Mouse (Mus musculus): ENCODE results near the gene Il18rap. TPM values are rescaled to one million over a fixed set of nuclear protein-coding genes. Genes with fewer than 3 reads are reported as not detected.

The Il18rap gene
- polyA plus RNA-seq, 1 experiment = not detected

DNA sequence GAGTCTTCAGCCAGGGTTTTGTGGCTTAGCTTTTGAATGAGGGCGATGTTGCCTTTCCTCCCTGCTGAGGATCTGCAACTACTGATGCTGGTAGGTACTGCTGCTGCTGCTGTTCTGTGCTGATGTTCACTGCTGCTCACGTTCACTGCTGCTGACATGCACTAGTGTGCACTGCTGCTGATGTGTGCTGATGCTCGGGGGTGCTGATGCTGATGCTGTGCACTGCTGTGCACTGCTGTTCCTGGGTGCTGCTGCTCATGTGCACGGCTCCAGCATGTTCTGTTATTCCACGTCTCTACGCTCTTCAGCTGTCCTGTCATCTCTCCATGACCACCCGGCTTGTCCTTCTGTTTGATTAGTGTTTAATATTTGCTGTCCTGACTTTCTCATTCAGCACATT is 7.8 kb downstream of the Il18rap start:
- H3K4me3 ChIP-seq (ENCODE audit: insufficient read depth, low read depth, low read length) = no peak overlapping the region
- TF ChIP-seq POLR2A (IDR thresholded peaks at IDR 0.05; ENCODE audit: insufficient read depth, low read depth, low read length) = no peak
- H3K4me1 ChIP-seq (ENCODE audit: control insufficient read depth, insufficient read depth, low read length) = no peaks in the 10 kb centered on the region
- 88% methylated on average over 7 of the region's 7 CpGs for WGBS
- no peak overlapping the region for H3K27ac ChIP-seq (ENCODE audit: insufficient read depth, low read depth, low read length)

- Histone ChIP-seq H3K4me1 (ENCODE audit: control insufficient read depth, insufficient read depth, low read length) (no peaks in the 10 kb centered on the region), H3K27ac (ENCODE audit: insufficient read depth, low read depth, low read length) (no peak overlapping the region), H3K4me3 (ENCODE audit: insufficient read depth, low read depth, low read length) (no peak overlapping the region)
- WGBS = 90% methylated on average over 5 of the region's 5 CpGs
- no peak for TF ChIP-seq CTCF (IDR thresholded peaks at IDR 0.05; ENCODE audit: insufficient read depth, low read depth, low read length)
- no peak for TF ChIP-seq POLR2A (IDR thresholded peaks at IDR 0.05; ENCODE audit: insufficient read depth, low read depth, low read length)
These were observed 9.0 kb downstream of the Il18rap start for GRCm38 (mm10) chr1:40523971-40524722.

DNA sequence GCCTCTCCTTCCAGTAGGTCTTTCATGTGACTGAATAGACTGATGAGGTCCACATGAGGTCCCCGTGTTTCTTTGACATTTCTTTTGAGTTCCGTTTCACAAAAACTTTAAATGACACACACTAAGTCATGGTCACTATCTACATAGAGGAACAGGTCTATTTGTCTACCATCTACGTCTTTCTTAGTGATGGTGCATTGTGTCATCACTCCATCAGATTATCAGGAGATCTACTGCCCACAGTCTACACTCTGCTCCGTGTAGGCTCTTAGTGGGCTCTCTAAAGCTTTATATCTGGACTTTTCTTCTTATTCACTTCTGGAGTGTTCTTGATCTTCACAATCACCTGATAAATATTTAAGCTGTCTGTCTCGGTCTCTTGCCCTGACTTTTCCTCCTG is 14.1 kb downstream of the Il18rap start:
- Histone ChIP-seq H3K4me1 (ENCODE audit: control insufficient read depth, insufficient read depth, low read length) (no peaks in the 10 kb centered on the region), H3K4me3 (ENCODE audit: insufficient read depth, low read depth, low read length) (no peak overlapping the region), H3K27ac (ENCODE audit: insufficient read depth, low read depth, low read length) (no peak overlapping the region)
- WGBS = 93% methylated on average over 5 of the region's 5 CpGs
- no peak for TF ChIP-seq POLR2A (IDR thresholded peaks at IDR 0.05; ENCODE audit: insufficient read depth, low read depth, low read length)
- no peak for TF ChIP-seq CTCF (IDR thresholded peaks at IDR 0.05; ENCODE audit: insufficient read depth, low read depth, low read length)

DNA sequence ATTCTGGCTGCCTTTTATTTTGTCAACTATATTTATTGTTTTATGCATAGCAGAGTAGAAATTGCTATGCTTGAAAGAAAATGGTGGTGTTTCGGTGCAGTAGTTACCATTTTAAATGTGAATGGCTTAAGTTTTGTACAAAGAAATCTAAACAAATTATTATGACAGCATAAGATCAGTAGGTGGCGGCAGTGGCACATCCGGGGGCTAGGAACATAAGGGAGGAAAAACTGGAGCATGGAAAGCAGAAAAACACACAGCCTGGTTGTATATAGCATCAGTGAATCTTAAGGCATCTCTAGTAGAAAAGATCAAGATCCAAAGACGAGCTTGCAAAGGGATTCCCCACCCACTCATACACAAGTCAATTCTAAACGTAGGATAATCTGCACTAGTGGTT is 22.4 kb downstream of the Il18rap start:
- no peaks in the 10 kb centered on the region for H3K4me1 ChIP-seq (ENCODE audit: control insufficient read depth, insufficient read depth, low read length)
- H3K27ac ChIP-seq (ENCODE audit: insufficient read depth, low read depth, low read length) = no peak overlapping the region
- no peak overlapping the region for H3K4me3 ChIP-seq (ENCODE audit: insufficient read depth, low read depth, low read length)
- 82% methylated on average over 5 of the region's 5 CpGs for WGBS
- no peak for TF ChIP-seq CTCF (IDR thresholded peaks at IDR 0.05; ENCODE audit: insufficient read depth, low read depth, low read length)
- TF ChIP-seq POLR2A (IDR thresholded peaks at IDR 0.05; ENCODE audit: insufficient read depth, low read depth, low read length) = no peak

GRCm38 (mm10) chr1:40544650-40545049 is 29.5 kb downstream of the Il18rap start:
- Histone ChIP-seq H3K4me1 (ENCODE audit: control insufficient read depth, insufficient read depth, low read length) (no peaks in the 10 kb centered on the region), H3K4me3 (ENCODE audit: insufficient read depth, low read depth, low read length) (no peak overlapping the region), H3K27ac (ENCODE audit: insufficient read depth, low read depth, low read length) (no peak overlapping the region)
- TF ChIP-seq POLR2A (IDR thresholded peaks at IDR 0.05; ENCODE audit: insufficient read depth, low read depth, low read length) (no peak), CTCF (IDR thresholded peaks at IDR 0.05; ENCODE audit: insufficient read depth, low read depth, low read length) (no peak)
- 0% methylated on average over 2 of the region's 2 CpGs for WGBS

DNA sequence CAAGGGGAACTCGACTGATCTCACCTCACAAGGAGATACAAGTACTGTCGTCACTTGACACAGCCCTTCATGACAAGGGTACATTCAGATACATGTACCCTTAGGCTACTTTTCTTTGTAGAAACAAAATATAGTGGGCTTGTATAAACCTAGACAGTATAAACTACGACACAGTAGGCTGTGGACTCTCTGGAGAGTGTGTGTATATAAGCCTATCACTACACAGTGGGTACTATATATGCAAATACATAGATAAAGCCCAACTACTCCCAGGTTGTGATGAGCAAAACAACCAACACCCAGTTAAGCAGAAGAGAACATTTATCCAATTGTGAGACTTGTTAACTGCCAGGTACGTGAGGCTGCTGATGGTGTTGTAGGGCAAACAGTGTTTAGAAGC is 31.5 kb downstream of the Il18rap start:
- Histone ChIP-seq H3K4me3 (ENCODE audit: insufficient read depth, low read depth, low read length) (no peak overlapping the region), H3K4me1 (ENCODE audit: control insufficient read depth, insufficient read depth, low read length) (no peaks in the 10 kb centered on the region), H3K27ac (ENCODE audit: insufficient read depth, low read depth, low read length) (no peak overlapping the region)
- WGBS = 89% methylated on average over 4 of the region's 4 CpGs
- no peak for TF ChIP-seq CTCF (IDR thresholded peaks at IDR 0.05; ENCODE audit: insufficient read depth, low read depth, low read length)

GRCm38 (mm10) chr1:40547064-40547572 is 32.0 kb downstream of the Il18rap start:
- TF ChIP-seq POLR2A (IDR thresholded peaks at IDR 0.05; ENCODE audit: insufficient read depth, low read depth, low read length) (no peak), CTCF (IDR thresholded peaks at IDR 0.05; ENCODE audit: insufficient read depth, low read depth, low read length) (no peak)
- no peak overlapping the region for H3K4me3 ChIP-seq (ENCODE audit: insufficient read depth, low read depth, low read length)
- H3K27ac ChIP-seq (ENCODE audit: insufficient read depth, low read depth, low read length) = no peak overlapping the region
- H3K4me1 ChIP-seq (ENCODE audit: control insufficient read depth, insufficient read depth, low read length) = no peaks in the 10 kb centered on the region
- whole genome bisulfite sequencing = 59% methylated on average over 11 of the region's 11 CpGs

GRCm38 (mm10) chr1:40547762-40548161 is 32.6 kb downstream of the Il18rap start:
- no peak for TF ChIP-seq POLR2A (IDR thresholded peaks at IDR 0.05; ENCODE audit: insufficient read depth, low read depth, low read length)
- TF ChIP-seq CTCF (IDR thresholded peaks at IDR 0.05; ENCODE audit: insufficient read depth, low read depth, low read length) = no peak
- no peaks in the 10 kb centered on the region for H3K4me1 ChIP-seq (ENCODE audit: control insufficient read depth, insufficient read depth, low read length)
- WGBS = 63% methylated on average over 10 of the region's 10 CpGs
- no peak overlapping the region for H3K27ac ChIP-seq (ENCODE audit: insufficient read depth, low read depth, low read length)
- H3K4me3 ChIP-seq (ENCODE audit: insufficient read depth, low read depth, low read length) = no peak overlapping the region

DNA sequence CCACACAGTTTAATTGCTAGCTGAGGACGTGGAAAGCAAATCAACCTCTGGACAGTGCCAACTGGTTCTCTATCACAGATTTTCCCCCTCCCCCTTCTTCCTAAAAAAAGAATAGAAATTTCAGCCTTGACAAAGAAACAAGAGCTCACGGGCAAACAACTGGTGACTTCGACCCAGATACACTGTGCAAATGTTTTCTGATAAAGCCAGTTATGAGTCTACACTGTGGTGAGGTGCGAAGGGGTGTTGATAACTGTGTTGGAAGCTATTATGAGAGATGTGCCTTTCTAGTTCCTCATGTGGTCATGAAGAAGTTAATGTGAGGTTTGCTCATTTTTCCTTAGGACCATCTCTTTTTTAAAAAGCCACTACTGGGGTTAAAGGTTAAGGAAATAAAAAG is 54.2 kb downstream of the Il18rap start:
- 54% methylated on average over 4 of the region's 4 CpGs for WGBS
- Histone ChIP-seq H3K27ac (ENCODE audit: insufficient read depth, low read depth, low read length) (no peak overlapping the region), H3K4me1 (ENCODE audit: control insufficient read depth, insufficient read depth, low read length) (no peaks in the 10 kb centered on the region), H3K4me3 (ENCODE audit: insufficient read depth, low read depth, low read length) (no peak overlapping the region)
- TF ChIP-seq CTCF (IDR thresholded peaks at IDR 0.05; ENCODE audit: insufficient read depth, low read depth, low read length) (no peak), POLR2A (IDR thresholded peaks at IDR 0.05; ENCODE audit: insufficient read depth, low read depth, low read length) (no peak)
